Mouse (Mus musculus): ENCODE results near the gene Arhgap27. TPM values are rescaled to one million over a fixed set of nuclear protein-coding genes. Genes with fewer than 3 reads are reported as not detected.

Gene Arhgap27
- polyA plus RNA-seq, 1 experiment: 0.48 TPM

GRCm38 (mm10) chr11:103343881-103344280, 19.6 kb downstream of the Arhgap27 start:
- H3K9me3 ChIP-seq (ENCODE audit: control insufficient read depth, low read length): no peaks in the 10 kb centered on the region
- no peak for TF ChIP-seq GATA1 (IDR thresholded peaks at IDR 0.05; ENCODE audit: low read length)
- no peak for TF ChIP-seq TAL1 (IDR thresholded peaks at IDR 0.05; ENCODE audit: low read length)
- H3K36me3 ChIP-seq (ENCODE audit: control insufficient read depth): no peaks in the 10 kb centered on the region
- H3K27me3 ChIP-seq (ENCODE audit: control insufficient read depth): no peaks in the 10 kb centered on the region
- H3K4me3 ChIP-seq (replicated peaks): no peak overlapping the region
- H3K4me1 ChIP-seq (ENCODE audit: control insufficient read depth): peaks cover 4% of the 10 kb centered on the region

GRCm38 (mm10) chr11:103343063-103343462, 20.4 kb downstream of the Arhgap27 start:
- no peak for TF ChIP-seq TAL1 (IDR thresholded peaks at IDR 0.05; ENCODE audit: low read length)
- no peak for TF ChIP-seq GATA1 (IDR thresholded peaks at IDR 0.05; ENCODE audit: low read length)
- Histone ChIP-seq H3K36me3 (ENCODE audit: control insufficient read depth) (no peaks in the 10 kb centered on the region), H3K27me3 (ENCODE audit: control insufficient read depth) (no peaks in the 10 kb centered on the region), H3K9me3 (ENCODE audit: control insufficient read depth, low read length) (no peaks in the 10 kb centered on the region), H3K4me1 (ENCODE audit: control insufficient read depth) (peaks cover 4% of the 10 kb centered on the region), H3K4me3 (replicated peaks) (no peak overlapping the region)

- no peaks in the 10 kb centered on the region for H3K36me3 ChIP-seq (ENCODE audit: control insufficient read depth)
- no peak overlapping the region for H3K4me3 ChIP-seq (replicated peaks)
- no peaks in the 10 kb centered on the region; the same call in 1 of the 2 replicates for H3K4me1 ChIP-seq (ENCODE audit: control insufficient read depth)
- H3K9me3 ChIP-seq (ENCODE audit: control insufficient read depth, low read length): no peaks in the 10 kb centered on the region
- TF ChIP-seq GATA1 (IDR thresholded peaks at IDR 0.05; ENCODE audit: low read length): no peak
- no peak for TF ChIP-seq TAL1 (IDR thresholded peaks at IDR 0.05; ENCODE audit: low read length)
- no peaks in the 10 kb centered on the region for H3K27me3 ChIP-seq (ENCODE audit: control insufficient read depth)
Measured at GRCm38 (mm10) chr11:103340677-103341076, 22.8 kb downstream of the Arhgap27 start.

- Histone ChIP-seq H3K4me3 (replicated peaks) (no peak overlapping the region), H3K27me3 (ENCODE audit: control insufficient read depth) (no peaks in the 10 kb centered on the region), H3K36me3 (ENCODE audit: control insufficient read depth) (no peaks in the 10 kb centered on the region), H3K4me1 (ENCODE audit: control insufficient read depth) (no peaks in the 10 kb centered on the region), H3K9me3 (ENCODE audit: control insufficient read depth, low read length) (no peaks in the 10 kb centered on the region)
- TF ChIP-seq GATA1 (IDR thresholded peaks at IDR 0.05; ENCODE audit: low read length) (no peak), TAL1 (IDR thresholded peaks at IDR 0.05; ENCODE audit: low read length) (no peak)
Measured at GRCm38 (mm10) chr11:103340130-103340529, 23.4 kb downstream of the Arhgap27 start.

GRCm38 (mm10) chr11:103339414-103340119, 23.9 kb downstream of the Arhgap27 start:
- Histone ChIP-seq H3K4me1 (ENCODE audit: control insufficient read depth) (no peaks in the 10 kb centered on the region), H3K9me3 (ENCODE audit: control insufficient read depth, low read length) (no peaks in the 10 kb centered on the region), H3K4me3 (replicated peaks) (no peak overlapping the region), H3K27me3 (ENCODE audit: control insufficient read depth) (no peaks in the 10 kb centered on the region), H3K36me3 (ENCODE audit: control insufficient read depth) (no peaks in the 10 kb centered on the region)
- TF ChIP-seq TAL1 (IDR thresholded peaks at IDR 0.05; ENCODE audit: low read length): no peak
- TF ChIP-seq GATA1 (IDR thresholded peaks at IDR 0.05; ENCODE audit: low read length): no peak

- Histone ChIP-seq H3K4me3 (replicated peaks) (no peak overlapping the region), H3K27me3 (ENCODE audit: control insufficient read depth) (peaks cover 2% of the 10 kb centered on the region; the same call in 1 of the 2 replicates), H3K4me1 (ENCODE audit: control insufficient read depth) (no peaks in the 10 kb centered on the region), H3K36me3 (ENCODE audit: control insufficient read depth) (no peaks in the 10 kb centered on the region), H3K9me3 (ENCODE audit: control insufficient read depth, low read length) (no peaks in the 10 kb centered on the region)
- TF ChIP-seq GATA1 (IDR thresholded peaks at IDR 0.05; ENCODE audit: low read length): no peak
- no peak for TF ChIP-seq TAL1 (IDR thresholded peaks at IDR 0.05; ENCODE audit: low read length)
Measured at GRCm38 (mm10) chr11:103338671-103339070, 24.8 kb downstream of the Arhgap27 start.

- no peak for TF ChIP-seq GATA1 (IDR thresholded peaks at IDR 0.05; ENCODE audit: low read length)
- peaks cover 6% of the 10 kb centered on the region for H3K27me3 ChIP-seq (ENCODE audit: control insufficient read depth)
- H3K36me3 ChIP-seq (ENCODE audit: control insufficient read depth): no peaks in the 10 kb centered on the region
- H3K4me3 ChIP-seq (replicated peaks): no peak overlapping the region
- H3K9me3 ChIP-seq (ENCODE audit: control insufficient read depth, low read length): no peaks in the 10 kb centered on the region
- no peaks in the 10 kb centered on the region for H3K4me1 ChIP-seq (ENCODE audit: control insufficient read depth)
Measured at GRCm38 (mm10) chr11:103338119-103338518, 25.4 kb downstream of the Arhgap27 start.

GRCm38 (mm10) chr11:103337180-103337579, 26.3 kb downstream of the Arhgap27 start:
- H3K9me3 ChIP-seq (ENCODE audit: control insufficient read depth, low read length): no peaks in the 10 kb centered on the region
- no peaks in the 10 kb centered on the region for H3K36me3 ChIP-seq (ENCODE audit: control insufficient read depth)
- H3K27me3 ChIP-seq (ENCODE audit: control insufficient read depth): peaks cover 11% of the 10 kb centered on the region
- H3K4me3 ChIP-seq (replicated peaks): no peak overlapping the region
- H3K4me1 ChIP-seq (ENCODE audit: control insufficient read depth): no peaks in the 10 kb centered on the region
- TF ChIP-seq TAL1 (IDR thresholded peaks at IDR 0.05; ENCODE audit: low read length): no peak
- no peak for TF ChIP-seq GATA1 (IDR thresholded peaks at IDR 0.05; ENCODE audit: low read length)

GRCm38 (mm10) chr11:103335561-103335960, 27.9 kb downstream of the Arhgap27 start:
- TF ChIP-seq GATA1 (IDR thresholded peaks at IDR 0.05; ENCODE audit: low read length) (no peak), TAL1 (IDR thresholded peaks at IDR 0.05; ENCODE audit: low read length) (no peak)
- Histone ChIP-seq H3K4me3 (replicated peaks) (no peak overlapping the region), H3K9me3 (ENCODE audit: control insufficient read depth, low read length) (no peaks in the 10 kb centered on the region), H3K36me3 (ENCODE audit: control insufficient read depth) (no peaks in the 10 kb centered on the region), H3K4me1 (ENCODE audit: control insufficient read depth) (no peaks in the 10 kb centered on the region), H3K27me3 (ENCODE audit: control insufficient read depth) (peaks cover 11% of the 10 kb centered on the region)

GRCm38 (mm10) chr11:103334925-103335324, 28.6 kb downstream of the Arhgap27 start:
- no peaks in the 10 kb centered on the region for H3K36me3 ChIP-seq (ENCODE audit: control insufficient read depth)
- TF ChIP-seq GATA1 (IDR thresholded peaks at IDR 0.05; ENCODE audit: low read length) (no peak), TAL1 (IDR thresholded peaks at IDR 0.05; ENCODE audit: low read length) (no peak)
- H3K4me3 ChIP-seq (replicated peaks): no peak overlapping the region
- peaks cover 11% of the 10 kb centered on the region for H3K27me3 ChIP-seq (ENCODE audit: control insufficient read depth)
- H3K4me1 ChIP-seq (ENCODE audit: control insufficient read depth): no peaks in the 10 kb centered on the region
- H3K9me3 ChIP-seq (ENCODE audit: control insufficient read depth, low read length): no peaks in the 10 kb centered on the region

All from erythroblast, embryonic 14.5 days (primary cell).